Mouse (Mus musculus): ENCODE data around the gene Kazn. TPM values are rescaled to one million over a fixed set of nuclear protein-coding genes. Genes with fewer than 3 reads are reported as not detected.

Kazn gene
- polyA plus RNA-seq, 1 experiment from 2014 or later: 5.8 TPM

GRCm38 (mm10) chr4:142097871-142098270 is 141.3 kb downstream of the Kazn start:
- 18% methylated on average over 5 of the region's 5 CpGs for WGBS (ENCODE audit: insufficient replicate concordance)
- Histone ChIP-seq H3K27me3 (ENCODE audit: control insufficient read depth, insufficient read depth, low read length) (no peaks in the 10 kb centered on the region), H3K4me1 (ENCODE audit: control insufficient read depth, insufficient read depth, low read length) (peaks cover 11% of the 10 kb centered on the region), H3K4me2 (peak overlapping the region; percentile 39; the same call in 1 of the 2 replicates), H3K36me3 (ENCODE audit: control insufficient read depth, insufficient read depth, low read length) (no peaks in the 10 kb centered on the region), H3K9ac (ENCODE audit: low read depth, low read length) (no peak overlapping the region), H3K27ac (ENCODE audit: low read depth, low read length) (no peak overlapping the region), H3K9me3 (replicated peaks; ENCODE audit: control insufficient read depth, low read length) (no peaks in the 10 kb centered on the region), H3K4me3 (ENCODE audit: low read depth, low read length) (no peak overlapping the region)
- ATAC-seq (replicated peaks; ENCODE audit: insufficient number of reproducible peaks, low FRiP score, low TSS enrichment): no peak

- Histone ChIP-seq H3K4me1 (ENCODE audit: control insufficient read depth, insufficient read depth, low read length) (peaks cover 11% of the 10 kb centered on the region), H3K9ac (ENCODE audit: low read depth, low read length) (no peak overlapping the region), H3K4me3 (ENCODE audit: low read depth, low read length) (no peak overlapping the region), H3K4me2 (no peak overlapping the region), H3K27me3 (ENCODE audit: control insufficient read depth, insufficient read depth, low read length) (no peaks in the 10 kb centered on the region), H3K9me3 (replicated peaks; ENCODE audit: control insufficient read depth, low read length) (no peaks in the 10 kb centered on the region), H3K27ac (ENCODE audit: low read depth, low read length) (no peak overlapping the region), H3K36me3 (ENCODE audit: control insufficient read depth, insufficient read depth, low read length) (no peaks in the 10 kb centered on the region)
- WGBS (ENCODE audit: insufficient replicate concordance): 60% methylated on average over 15 of the region's 15 CpGs
- no peak for ATAC-seq (replicated peaks; ENCODE audit: insufficient number of reproducible peaks, low FRiP score, low TSS enrichment)
Observed at GRCm38 (mm10) chr4:142095513-142096241, 143.5 kb downstream of the Kazn start.

GRCm38 (mm10) chr4:142094386-142094785 is 144.8 kb downstream of the Kazn start:
- WGBS (ENCODE audit: insufficient replicate concordance): 43% methylated on average over 11 of the region's 11 CpGs
- H3K9ac ChIP-seq (ENCODE audit: low read depth, low read length): no peak overlapping the region
- H3K27ac ChIP-seq (ENCODE audit: low read depth, low read length): no peak overlapping the region
- ATAC-seq (replicated peaks; ENCODE audit: insufficient number of reproducible peaks, low FRiP score, low TSS enrichment): no peak
- H3K4me3 ChIP-seq (ENCODE audit: low read depth, low read length): no peak overlapping the region
- no peaks in the 10 kb centered on the region for H3K27me3 ChIP-seq (ENCODE audit: control insufficient read depth, insufficient read depth, low read length)
- no peak overlapping the region for H3K4me2 ChIP-seq
- peaks cover 11% of the 10 kb centered on the region for H3K4me1 ChIP-seq (ENCODE audit: control insufficient read depth, insufficient read depth, low read length)
- no peaks in the 10 kb centered on the region for H3K9me3 ChIP-seq (replicated peaks; ENCODE audit: control insufficient read depth, low read length)
- no peaks in the 10 kb centered on the region for H3K36me3 ChIP-seq (ENCODE audit: control insufficient read depth, insufficient read depth, low read length)

GRCm38 (mm10) chr4:142091100-142091499 is 148.1 kb downstream of the Kazn start:
- Histone ChIP-seq H3K27ac (ENCODE audit: low read depth, low read length) (no peak overlapping the region), H3K27me3 (ENCODE audit: control insufficient read depth, insufficient read depth, low read length) (no peaks in the 10 kb centered on the region), H3K4me2 (no peak overlapping the region), H3K9me3 (replicated peaks; ENCODE audit: control insufficient read depth, low read length) (no peaks in the 10 kb centered on the region), H3K4me1 (ENCODE audit: control insufficient read depth, insufficient read depth, low read length) (no peaks in the 10 kb centered on the region), H3K9ac (ENCODE audit: low read depth, low read length) (no peak overlapping the region), H3K36me3 (ENCODE audit: control insufficient read depth, insufficient read depth, low read length) (no peaks in the 10 kb centered on the region), H3K4me3 (ENCODE audit: low read depth, low read length) (no peak overlapping the region)
- ATAC-seq (replicated peaks; ENCODE audit: insufficient number of reproducible peaks, low FRiP score, low TSS enrichment): no peak
- WGBS (ENCODE audit: insufficient replicate concordance): 65% methylated on average over 2 of the region's 2 CpGs

DNA sequence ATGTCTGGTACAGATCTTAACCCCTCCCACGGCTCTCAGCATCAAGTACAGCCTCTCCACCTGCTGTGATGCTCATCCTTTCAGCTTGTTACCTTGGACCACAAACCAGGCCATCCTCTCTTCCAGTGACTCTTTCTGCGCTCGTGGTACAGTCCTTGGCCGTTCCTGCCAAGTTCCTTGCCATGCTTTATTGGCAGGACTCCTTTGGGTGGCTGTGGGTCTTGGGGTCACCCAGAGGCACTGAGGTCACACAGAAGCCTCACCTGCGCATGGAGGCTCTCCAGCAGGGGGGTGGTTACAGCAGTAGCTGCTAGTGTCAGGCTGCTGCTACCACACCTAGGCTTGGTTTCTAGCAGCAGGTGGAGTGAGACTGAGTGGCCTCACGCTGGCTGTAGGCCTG is 149.2 kb downstream of the Kazn start:
- H3K9me3 ChIP-seq (replicated peaks; ENCODE audit: control insufficient read depth, low read length): no peaks in the 10 kb centered on the region
- H3K4me1 ChIP-seq (ENCODE audit: control insufficient read depth, insufficient read depth, low read length): no peaks in the 10 kb centered on the region
- no peak for ATAC-seq (replicated peaks; ENCODE audit: insufficient number of reproducible peaks, low FRiP score, low TSS enrichment)
- H3K36me3 ChIP-seq (ENCODE audit: control insufficient read depth, insufficient read depth, low read length): no peaks in the 10 kb centered on the region
- H3K9ac ChIP-seq (ENCODE audit: low read depth, low read length): no peak overlapping the region
- H3K4me3 ChIP-seq (ENCODE audit: low read depth, low read length): no peak overlapping the region
- no peak overlapping the region for H3K27ac ChIP-seq (ENCODE audit: low read depth, low read length)
- 70% methylated on average over 6 of the region's 6 CpGs for WGBS (ENCODE audit: insufficient replicate concordance)
- H3K27me3 ChIP-seq (ENCODE audit: control insufficient read depth, insufficient read depth, low read length): no peaks in the 10 kb centered on the region
- no peak overlapping the region for H3K4me2 ChIP-seq

DNA sequence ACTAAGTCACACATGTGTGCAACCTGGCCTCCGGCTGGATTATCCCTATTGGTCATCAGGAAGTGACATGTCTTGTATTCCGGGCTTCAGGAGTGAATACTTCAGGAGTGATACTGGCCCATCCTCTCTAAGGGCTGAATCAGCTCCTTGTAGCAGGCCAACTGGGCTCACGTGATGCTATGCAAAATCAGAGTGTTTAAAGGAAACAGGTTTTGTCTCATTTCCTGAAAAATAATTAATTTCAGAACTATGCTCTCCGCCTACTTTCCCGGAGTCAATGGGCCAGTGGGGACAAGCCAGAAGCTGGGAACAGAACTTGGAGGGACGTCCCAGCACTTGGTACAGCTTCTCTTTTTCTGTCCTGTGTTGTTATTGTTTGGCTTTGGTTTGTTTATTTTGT is 150.4 kb downstream of the Kazn start:
- no peak overlapping the region for H3K9ac ChIP-seq (ENCODE audit: low read depth, low read length)
- WGBS (ENCODE audit: insufficient replicate concordance): 70% methylated on average over 6 of the region's 6 CpGs
- ATAC-seq (replicated peaks; ENCODE audit: insufficient number of reproducible peaks, low FRiP score, low TSS enrichment): no peak

DNA sequence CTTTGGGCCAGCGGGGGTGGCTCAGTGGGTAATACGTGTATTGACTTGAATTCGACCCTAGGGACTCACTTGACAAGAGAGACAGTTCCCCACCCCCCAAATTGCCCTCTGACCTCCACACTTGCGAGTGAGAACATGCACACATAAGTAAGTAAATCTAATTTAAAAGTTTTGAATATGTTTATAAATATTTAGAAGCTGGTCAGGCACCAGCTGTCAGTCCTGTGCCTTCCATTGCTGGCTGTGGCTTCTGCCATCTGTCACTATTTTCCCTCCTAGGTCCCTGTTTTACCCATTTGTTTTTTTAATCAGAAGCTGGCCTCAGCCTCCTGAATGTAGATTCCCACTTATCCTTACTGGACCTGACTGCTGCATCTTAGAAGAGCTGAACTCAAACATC is 150.8 kb downstream of the Kazn start:
- H3K4me3 ChIP-seq (ENCODE audit: low read depth, low read length): no peak overlapping the region
- no peak overlapping the region for H3K4me2 ChIP-seq
- no peak overlapping the region for H3K27ac ChIP-seq (ENCODE audit: low read depth, low read length)
- no peak for ATAC-seq (replicated peaks; ENCODE audit: insufficient number of reproducible peaks, low FRiP score, low TSS enrichment)
- no peaks in the 10 kb centered on the region for H3K36me3 ChIP-seq (ENCODE audit: control insufficient read depth, insufficient read depth, low read length)
- H3K27me3 ChIP-seq (ENCODE audit: control insufficient read depth, insufficient read depth, low read length): 0 out of 2 replicates have a peak, but pooled peaks cover 2% of the 10 kb centered on the region
- 43% methylated on average over 4 of the region's 4 CpGs for WGBS (ENCODE audit: insufficient replicate concordance)
- H3K9ac ChIP-seq (ENCODE audit: low read depth, low read length): no peak overlapping the region
- peaks cover 2% of the 10 kb centered on the region for H3K4me1 ChIP-seq (ENCODE audit: control insufficient read depth, insufficient read depth, low read length)
- no peaks in the 10 kb centered on the region for H3K9me3 ChIP-seq (replicated peaks; ENCODE audit: control insufficient read depth, low read length)

More for the DNA sequence above, 150.4 kb downstream of the Kazn start:
- Histone ChIP-seq H3K4me2 (no peak overlapping the region), H3K27ac (ENCODE audit: low read depth, low read length) (no peak overlapping the region), H3K36me3 (ENCODE audit: control insufficient read depth, insufficient read depth, low read length) (no peaks in the 10 kb centered on the region), H3K27me3 (ENCODE audit: control insufficient read depth, insufficient read depth, low read length) (0 out of 2 replicates have a peak, but pooled peaks cover 2% of the 10 kb centered on the region), H3K4me1 (ENCODE audit: control insufficient read depth, insufficient read depth, low read length) (no peaks in the 10 kb centered on the region; the same call in 1 of the 2 replicates), H3K4me3 (ENCODE audit: low read depth, low read length) (no peak overlapping the region), H3K9me3 (replicated peaks; ENCODE audit: control insufficient read depth, low read length) (no peaks in the 10 kb centered on the region)

DNA sequence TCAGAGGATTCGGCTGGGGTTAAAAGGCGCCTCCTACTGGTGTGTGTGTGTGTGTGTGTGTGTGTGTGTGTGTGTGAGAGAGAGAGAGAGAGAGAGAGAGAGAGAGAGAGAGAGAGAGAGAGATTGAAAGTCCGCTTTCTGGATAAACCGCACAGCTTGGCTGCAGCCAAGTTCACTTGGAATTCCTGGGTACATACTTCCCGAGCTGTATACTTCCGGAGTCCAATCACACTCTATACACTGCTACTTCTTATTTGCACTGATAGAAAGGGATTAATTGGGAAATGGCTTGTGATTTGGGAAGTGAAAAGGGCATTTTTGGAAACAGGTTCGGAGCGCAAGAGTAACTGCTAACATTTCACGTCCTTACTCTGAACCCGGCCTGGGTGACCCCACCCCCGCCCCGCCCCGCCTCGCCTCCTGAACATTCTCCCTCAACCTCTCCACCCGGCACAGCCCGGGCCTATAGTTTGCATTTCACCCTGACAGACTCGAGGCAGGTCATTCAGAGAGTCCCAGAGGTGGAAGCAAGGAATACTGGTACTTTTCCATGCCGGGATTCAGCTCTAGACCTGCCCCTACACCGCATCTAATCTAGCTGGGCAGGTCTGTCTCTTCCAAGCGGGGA is 154.2 kb downstream of the Kazn start:
- Histone ChIP-seq H3K27me3 (ENCODE audit: control insufficient read depth, insufficient read depth, low read length) (0 out of 2 replicates have a peak, but pooled peaks cover 6% of the 10 kb centered on the region), H3K9me3 (replicated peaks; ENCODE audit: control insufficient read depth, low read length) (no peaks in the 10 kb centered on the region), H3K4me3 (ENCODE audit: low read depth, low read length) (peak overlapping the region; percentile 61), H3K36me3 (ENCODE audit: control insufficient read depth, insufficient read depth, low read length) (no peaks in the 10 kb centered on the region), H3K27ac (ENCODE audit: low read depth, low read length) (no peak overlapping the region), H3K4me1 (ENCODE audit: control insufficient read depth, insufficient read depth, low read length) (peaks cover 31% of the 10 kb centered on the region), H3K9ac (ENCODE audit: low read depth, low read length) (peak overlapping the region; percentile 68), H3K4me2 (peak overlapping the region; percentile 77)
- ATAC-seq (replicated peaks; ENCODE audit: insufficient number of reproducible peaks, low FRiP score, low TSS enrichment): no peak
- WGBS (ENCODE audit: insufficient replicate concordance): 4% methylated on average over 20 of the region's 20 CpGs
